Mouse (Mus musculus): ENCODE measurements at regions not wholly inside any gene's neighbourhood (a gene's known extent, or its start where the extent isn't known, plus 50 kb on each side); places are given as distances from the start of the nearest gene placed in this dataset.

- Histone ChIP-seq H3K27me3 (ENCODE audit: control insufficient read depth, insufficient read depth, low read length) (no peaks in the 10 kb centered on the region; the same call in 1 of the 2 replicates), H3K9ac (ENCODE audit: low read length) (no peak overlapping the region), H3K4me3 (ENCODE audit: low read length) (no peak overlapping the region), H3K36me3 (ENCODE audit: control insufficient read depth, insufficient read depth) (no peaks in the 10 kb centered on the region), H3K27ac (ENCODE audit: low read length) (no peak overlapping the region), H3K4me2 (ENCODE audit: low read depth, low read length) (no peak overlapping the region), H3K4me1 (ENCODE audit: control insufficient read depth, insufficient read depth, low read length) (no peaks in the 10 kb centered on the region), H3K9me3 (replicated peaks; ENCODE audit: control insufficient read depth, low read length) (no peaks in the 10 kb centered on the region)
- 47% methylated on average over 6 of the region's 6 CpGs for WGBS
- ATAC-seq (replicated peaks; ENCODE audit: extremely low read depth, insufficient read depth, low FRiP score): no peak
Observed at GRCm38 (mm10) chr9:89807381-89807780, 69.1 kb upstream of the Ankrd34c start.

- Histone ChIP-seq H3K9ac (ENCODE audit: low read length) (no peak overlapping the region), H3K4me1 (ENCODE audit: control insufficient read depth, insufficient read depth, low read length) (no peaks in the 10 kb centered on the region), H3K27me3 (ENCODE audit: control insufficient read depth, insufficient read depth, low read length) (no peaks in the 10 kb centered on the region; the same call in 1 of the 2 replicates), H3K36me3 (ENCODE audit: control insufficient read depth, insufficient read depth) (no peaks in the 10 kb centered on the region), H3K4me3 (ENCODE audit: low read length) (no peak overlapping the region), H3K9me3 (replicated peaks; ENCODE audit: control insufficient read depth, low read length) (no peaks in the 10 kb centered on the region), H3K27ac (ENCODE audit: low read length) (no peak overlapping the region), H3K4me2 (ENCODE audit: low read depth, low read length) (0 out of 2 replicates have a peak overlapping the region, but pooled peaks have one; percentile 29)
- WGBS: 45% methylated on average over 10 of the region's 10 CpGs
- ATAC-seq (replicated peaks; ENCODE audit: extremely low read depth, insufficient read depth, low FRiP score): peak; percentile 58
Observed at GRCm38 (mm10) chr9:89802658-89803057, 64.4 kb upstream of the Ankrd34c start.

DNA sequence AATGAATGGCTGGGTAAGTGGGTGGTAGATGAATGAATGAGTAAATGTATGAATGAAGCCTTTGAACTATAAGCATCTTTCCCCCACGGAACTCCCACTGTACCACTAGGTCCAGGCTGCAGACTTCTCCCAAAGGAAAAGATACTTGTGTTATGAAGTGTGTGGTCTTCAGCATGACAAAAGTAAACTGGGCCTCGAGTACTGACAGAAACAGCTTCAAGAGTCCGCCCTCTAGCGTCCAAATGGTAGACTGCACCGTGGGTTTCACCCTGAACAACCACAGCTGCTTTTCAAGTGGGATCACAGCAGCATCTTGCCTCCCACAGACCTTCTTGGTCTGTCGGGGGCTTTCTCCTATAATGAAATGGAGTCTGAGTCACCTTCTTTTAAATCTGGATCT, 54.7 kb upstream of the Ankrd34c start:
- Histone ChIP-seq H3K4me3 (ENCODE audit: low read length) (no peak overlapping the region), H3K4me1 (ENCODE audit: control insufficient read depth, insufficient read depth, low read length) (no peaks in the 10 kb centered on the region), H3K36me3 (ENCODE audit: control insufficient read depth, insufficient read depth) (no peaks in the 10 kb centered on the region), H3K9ac (ENCODE audit: low read length) (no peak overlapping the region), H3K27ac (ENCODE audit: low read length) (no peak overlapping the region), H3K27me3 (ENCODE audit: control insufficient read depth, insufficient read depth, low read length) (no peaks in the 10 kb centered on the region), H3K4me2 (ENCODE audit: low read depth, low read length) (no peak overlapping the region), H3K9me3 (replicated peaks; ENCODE audit: control insufficient read depth, low read length) (no peaks in the 10 kb centered on the region)
- 8% methylated on average over 6 of the region's 6 CpGs for WGBS
- no peak for ATAC-seq (replicated peaks; ENCODE audit: extremely low read depth, insufficient read depth, low FRiP score)

- no peaks in the 10 kb centered on the region for H3K27me3 ChIP-seq (ENCODE audit: control insufficient read depth, insufficient read depth, low read length)
- no peaks in the 10 kb centered on the region for H3K4me1 ChIP-seq (ENCODE audit: control insufficient read depth, insufficient read depth, low read length)
- H3K36me3 ChIP-seq (ENCODE audit: control insufficient read depth, insufficient read depth): no peaks in the 10 kb centered on the region
- H3K9me3 ChIP-seq (replicated peaks; ENCODE audit: control insufficient read depth, low read length): no peaks in the 10 kb centered on the region
- 80% methylated on average over 5 of the region's 5 CpGs for WGBS
- no peak overlapping the region for H3K4me2 ChIP-seq (ENCODE audit: low read depth, low read length)
- H3K4me3 ChIP-seq (ENCODE audit: low read length): no peak overlapping the region
- no peak overlapping the region for H3K9ac ChIP-seq (ENCODE audit: low read length)
- H3K27ac ChIP-seq (ENCODE audit: low read length): no peak overlapping the region
- no peak for ATAC-seq (replicated peaks; ENCODE audit: extremely low read depth, insufficient read depth, low FRiP score)
Observed at GRCm38 (mm10) chr9:89789926-89790325, 51.7 kb upstream of the Ankrd34c start.

DNA sequence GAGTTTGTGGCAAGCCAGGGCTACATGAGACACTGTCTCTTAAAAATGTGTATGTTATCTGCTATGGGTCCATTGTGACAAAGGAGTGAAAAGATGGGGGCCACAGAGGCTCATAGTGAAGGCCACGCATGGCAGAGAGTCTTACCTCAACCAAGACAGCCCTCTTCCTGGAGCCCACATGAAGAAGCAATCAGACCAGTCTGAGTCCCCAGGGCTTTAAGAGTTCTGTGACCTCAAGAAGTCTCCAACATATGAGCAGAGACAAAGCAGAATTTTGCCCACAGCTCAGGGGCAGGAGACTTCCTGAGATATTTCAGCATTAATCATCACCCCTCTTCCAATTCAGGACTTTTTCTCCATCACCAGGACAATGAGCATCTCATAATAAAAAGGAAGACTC, 50.4 kb upstream of the Ankrd34c start:
- Histone ChIP-seq H3K9ac (ENCODE audit: low read length) (no peak overlapping the region), H3K9me3 (replicated peaks; ENCODE audit: control insufficient read depth, low read length) (no peaks in the 10 kb centered on the region), H3K4me1 (ENCODE audit: control insufficient read depth, insufficient read depth, low read length) (no peaks in the 10 kb centered on the region), H3K36me3 (ENCODE audit: control insufficient read depth, insufficient read depth) (no peaks in the 10 kb centered on the region), H3K27ac (ENCODE audit: low read length) (no peak overlapping the region), H3K4me2 (ENCODE audit: low read depth, low read length) (no peak overlapping the region), H3K4me3 (ENCODE audit: low read length) (no peak overlapping the region), H3K27me3 (ENCODE audit: control insufficient read depth, insufficient read depth, low read length) (no peaks in the 10 kb centered on the region)
- WGBS: 81% methylated on average over 1 of the region's 1 CpGs
- no peak for ATAC-seq (replicated peaks; ENCODE audit: extremely low read depth, insufficient read depth, low FRiP score)

MicroRNA genes in the stretch of these regions (microRNA counts, 519-probe panel; counts per million panel counts)
- microRNA mmu-miR-184: 1,966 counts per million, percentile 20 among the panel's probes with 10 or more counts

Small RNAs in the stretch of these regions (microRNA-seq; reads per million reads assigned to microRNA genes)
- 27.9 reads per million, percentile 39 among the genes with 10 or more reads in this experiment for gene Mir184

Data from heart, embryonic 16.5 days (tissue).